Mouse (Mus musculus): ENCODE measurements around the gene Cfap61.

DNA sequence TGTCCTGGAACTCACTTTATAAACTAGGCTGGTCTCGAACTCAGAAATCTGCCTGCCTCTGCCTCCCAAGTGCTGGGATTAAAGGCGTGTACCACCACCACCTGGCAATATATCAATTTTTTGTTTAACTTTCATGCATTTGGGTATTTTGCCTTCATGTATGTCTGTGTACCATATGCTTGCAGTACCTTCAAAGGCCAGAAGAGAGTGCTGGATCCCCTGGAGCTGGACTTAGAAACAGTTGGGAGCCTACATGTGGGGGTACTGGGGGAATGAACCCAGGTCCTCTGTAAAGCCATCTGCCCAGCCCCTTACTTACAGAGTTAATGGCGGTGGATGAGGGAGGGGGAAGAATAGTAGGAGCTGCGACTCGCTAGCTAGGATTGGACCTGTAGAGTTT, 114.8 kb downstream of the Cfap61 start:
- peak; percentile 26 for TF ChIP-seq CTCF (IDR thresholded peaks at IDR 0.05; ENCODE audit: low read depth)
- TF ChIP-seq EP300 (optimal IDR thresholded peaks at IDR 0.05) = no peak

Data from stomach, postnatal 0 days (tissue).